Mouse (Mus musculus) ES-Bruce4 (cell line): ENCODE results near the gene Ttc28.

Experiments
- CTCF ChIP-seq: IDR thresholded peaks from one replicate; pipeline ENCODE4 v1.8.1; 2011; ENCODE audit warnings: low read depth, low read length
- POLR2A ChIP-seq: IDR thresholded peaks from one replicate; pipeline ENCODE4 v1.8.1; 2011; ENCODE audit warnings: low read length; ENCODE audit not compliant: insufficient read depth

GRCm38 (mm10) chr5:111003750-111004149, 124.1 kb downstream of the Ttc28 start:
- no peak for TF ChIP-seq CTCF
- no peak for TF ChIP-seq POLR2A
